15 mouse cellular contexts compared by ENCODE assay signal in the genomic region with DNA sequence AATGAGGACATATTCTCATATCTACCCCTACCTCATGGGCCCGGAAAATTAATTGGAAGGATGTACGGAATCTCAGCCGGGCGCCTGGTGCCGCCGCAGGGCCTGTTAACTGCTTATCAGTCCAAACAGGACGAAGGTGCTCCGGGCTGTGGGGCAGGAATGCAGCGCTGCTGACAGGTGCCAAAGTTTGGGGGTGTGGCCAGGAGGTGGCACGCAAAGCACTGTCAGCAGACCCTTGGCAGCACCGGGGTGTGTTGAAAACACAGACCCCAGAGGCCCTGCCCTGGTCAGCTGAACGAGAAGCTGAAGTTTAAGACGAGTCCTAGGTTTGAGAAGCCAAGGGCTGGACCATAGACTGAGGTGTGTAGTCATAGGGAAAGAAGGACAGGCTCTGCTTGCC. TPM values are rescaled to one million over a fixed set of nuclear protein-coding genes. Genes with fewer than 3 reads are reported as not detected.
DNase-seq lines count a peak whose midpoint lies in the region; ATAC-seq lines count a peak whose summit lies in the region.
"Had no signal": no experiment of that assay in that cellular context is flagged by ENCODE, and none has a peak within 500 bp of the region (broad histone marks: within the 10 kb centered on the region; RNA-seq: fewer than 3 reads in every experiment).

No protein-coding gene starts in this region.

- H3K27ac ChIP-seq in hindbrain, embryonic 15.5 days (replicated peaks) = no peak overlapping the region
- H3K27ac ChIP-seq in hindbrain, embryonic 14.5 days = no peak overlapping the region
- no peak overlapping the region for H3K27ac ChIP-seq in kidney, embryonic 16.5 days (ENCODE audit: low read length)
- H3K27ac ChIP-seq: embryonic facial prominence, embryonic 10.5 days; layer of hippocampus, adult 2 months; left cerebral cortex, adult 2 months had no signal

- no peak overlapping the region for H3K4me2 ChIP-seq in hindbrain, embryonic 15.5 days
- no peak overlapping the region for H3K4me2 ChIP-seq in hindbrain, embryonic 14.5 days (replicated peaks)
- H3K4me2 ChIP-seq in kidney, embryonic 16.5 days (replicated peaks; ENCODE audit: low read depth, low read length) = no peak overlapping the region
- H3K4me2 ChIP-seq: liver, embryonic 11.5 days had no signal

- H3K4me1 ChIP-seq in hindbrain, embryonic 15.5 days (replicated peaks) = peaks cover 29% of the 10 kb centered on the region
- peaks cover 17% of the 10 kb centered on the region; the same call in 1 of the 2 replicates for H3K4me1 ChIP-seq in hindbrain, embryonic 14.5 days (replicated peaks; ENCODE audit: control insufficient read depth, insufficient read depth, low read length)
- H3K4me1 ChIP-seq in kidney, embryonic 16.5 days (ENCODE audit: insufficient read depth, low read length) = peaks cover 10% of the 10 kb centered on the region; the same call in 1 of the 2 replicates

- H3K27me3 ChIP-seq in hindbrain, embryonic 15.5 days = peaks cover 3% of the 10 kb centered on the region; the same call in 1 of the 2 replicates
- H3K27me3 ChIP-seq in hindbrain, embryonic 14.5 days (ENCODE audit: control insufficient read depth, insufficient read depth, low read length) = no peaks in the 10 kb centered on the region
- no peaks in the 10 kb centered on the region for H3K27me3 ChIP-seq in kidney, embryonic 16.5 days (ENCODE audit: insufficient read depth, low read length)

- no peaks in the 10 kb centered on the region for H3K9me3 ChIP-seq in hindbrain, embryonic 15.5 days
- H3K9me3 ChIP-seq in hindbrain, embryonic 14.5 days (ENCODE audit: control insufficient read depth, low read length) = no peaks in the 10 kb centered on the region
- no peaks in the 10 kb centered on the region for H3K9me3 ChIP-seq in kidney, embryonic 16.5 days (ENCODE audit: low read length)
- H3K9me3 ChIP-seq: embryonic facial prominence, embryonic 10.5 days; megakaryocyte, embryonic 14.5 days had no signal

- DNase-seq in heart, adult 11 months = peak; percentile 95
- no peak for DNase-seq in heart, adult 9 months (ENCODE audit: low spot score in 2 of 2)
- DNase-seq in hindbrain, embryonic 14.5 days (ENCODE audit: low spot score) = no peak
- peak; percentile 30 for DNase-seq in lung, postnatal 10 days
- no peak for DNase-seq in lung, postnatal 36 days
- no peak for DNase-seq in left cerebral cortex, adult 18-20 months (ENCODE audit: low spot score in 2 of 2)
- DNase-seq: right cerebral cortex, postnatal 25 days had no signal

- ATAC-seq in hindbrain, embryonic 15.5 days (ENCODE audit: low FRiP score, low read depth) = peak; percentile 21; the same call in 1 of the 2 replicates
- no peak for ATAC-seq in hindbrain, embryonic 14.5 days (ENCODE audit: low FRiP score)
- no peak; the same call in 1 of the 2 replicates for ATAC-seq in kidney, embryonic 16.5 days (ENCODE audit: low FRiP score, low TSS enrichment)

- H3K36me3 ChIP-seq in hindbrain, embryonic 15.5 days = no peaks in the 10 kb centered on the region
- no peaks in the 10 kb centered on the region for H3K36me3 ChIP-seq in hindbrain, embryonic 14.5 days (replicated peaks; ENCODE audit: control insufficient read depth, insufficient read depth)
- no peaks in the 10 kb centered on the region for H3K36me3 ChIP-seq in kidney, embryonic 16.5 days (ENCODE audit: insufficient read depth, low read length)
- H3K36me3 ChIP-seq: embryonic facial prominence, embryonic 10.5 days had no signal

- 65% methylated on average over 13 of the region's 13 CpGs for WGBS in hindbrain, embryonic 15.5 days
- WGBS in hindbrain, embryonic 14.5 days = 60% methylated on average over 13 of the region's 13 CpGs
- 77% methylated on average over 13 of the region's 13 CpGs for WGBS in kidney, embryonic 16.5 days

- no peak overlapping the region for H3K9ac ChIP-seq in hindbrain, embryonic 15.5 days
- H3K9ac ChIP-seq in hindbrain, embryonic 14.5 days = no peak overlapping the region
- H3K9ac ChIP-seq in kidney, embryonic 16.5 days (replicated peaks; ENCODE audit: low read length) = no peak overlapping the region

- H3K4me3 ChIP-seq in hindbrain, embryonic 15.5 days = no peak overlapping the region
- H3K4me3 ChIP-seq in hindbrain, embryonic 14.5 days (replicated peaks; ENCODE audit: low read length) = no peak overlapping the region
- H3K4me3 ChIP-seq in kidney, embryonic 16.5 days (ENCODE audit: low read length) = no peak overlapping the region
- H3K4me3 ChIP-seq: embryonic facial prominence, embryonic 10.5 days; layer of hippocampus, adult 2 months; left cerebral cortex, adult 2 months; megakaryocyte, embryonic 14.5 days had no signal

RNA-seq across cellular contexts. Expression of a gene that starts 14.7 kb away (rescaled TPM):
- 5.1 and 5.3 TPM in 2 replicates for polyA plus RNA-seq in hindbrain, embryonic 15.5 days (2015; fragmentation: Nextera tagmentation; extraction: Ambion mirVana)
- polyA plus RNA-seq in hindbrain, embryonic 14.5 days (2014; fragmentation: Nextera tagmentation; extraction: Ambion mirVana) = 5.0 and 5.2 TPM in 2 replicates
- polyA plus RNA-seq in kidney, embryonic 16.5 days (2015; fragmentation: Nextera tagmentation; extraction: Ambion mirVana) = 8.2 and 8.3 TPM in 2 replicates
- 1 to 10 TPM; 4.3 to 4.6 TPM for total RNA-seq in left cerebral cortex, adult 18-20 months (2021)
- total RNA-seq: common myeloid progenitor, adult 5-6 weeks had no signal

RNA-seq across cellular contexts. Expression of a gene that starts 23.8 kb away (rescaled TPM):
- 30.8 and 33.7 TPM in 2 replicates for polyA plus RNA-seq in hindbrain, embryonic 15.5 days (2015; fragmentation: Nextera tagmentation; extraction: Ambion mirVana)
- polyA plus RNA-seq in hindbrain, embryonic 14.5 days (2014; fragmentation: Nextera tagmentation; extraction: Ambion mirVana) = 25.4 and 26.9 TPM in 2 replicates
- polyA plus RNA-seq in kidney, embryonic 16.5 days (2015; fragmentation: Nextera tagmentation; extraction: Ambion mirVana) = 30.6 and 30.9 TPM in 2 replicates
- 10 to 100 TPM; 38.7 to 40.4 TPM for total RNA-seq in left cerebral cortex, adult 18-20 months (2021)

RNA-seq across cellular contexts. Expression of a gene that starts 33.9 kb away (rescaled TPM):
- polyA plus RNA-seq in hindbrain, embryonic 15.5 days (2015; fragmentation: Nextera tagmentation; extraction: Ambion mirVana) = 6.8 and 7.7 TPM in 2 replicates
- polyA plus RNA-seq in hindbrain, embryonic 14.5 days (2014; fragmentation: Nextera tagmentation; extraction: Ambion mirVana) = 5.0 and 7.4 TPM in 2 replicates
- polyA plus RNA-seq in kidney, embryonic 16.5 days (2015; fragmentation: Nextera tagmentation; extraction: Ambion mirVana) = 6.1 and 7.5 TPM in 2 replicates
- 10 to 100 TPM; 13.3 to 14.1 TPM for total RNA-seq in left cerebral cortex, adult 18-20 months (2021)

RNA-seq across cellular contexts. Expression of a gene that starts 40.8 kb away (rescaled TPM):
- 5.9 and 8.3 TPM in 2 replicates for polyA plus RNA-seq in hindbrain, embryonic 15.5 days (2015; fragmentation: Nextera tagmentation; extraction: Ambion mirVana)
- 4.0 and 4.7 TPM in 2 replicates for polyA plus RNA-seq in hindbrain, embryonic 14.5 days (2014; fragmentation: Nextera tagmentation; extraction: Ambion mirVana)
- polyA plus RNA-seq in kidney, embryonic 16.5 days (2015; fragmentation: Nextera tagmentation; extraction: Ambion mirVana) = 14.9 and 18.1 TPM in 2 replicates
- 10 to 100 TPM; 21.7 to 21.9 TPM for total RNA-seq in left cerebral cortex, adult 18-20 months (2021)

Comparison
In these comparisons a context has a peak if more than half of its experiments do, and no peak if none do; other contexts are left out.
1. DNase-seq: peak in heart, adult 11 months (single experiment) and lung, postnatal 10 days (single experiment); none in heart, adult 9 months (0 of 2), hindbrain, embryonic 14.5 days (single experiment), lung, postnatal 36 days (single experiment) and left cerebral cortex, adult 18-20 months (0 of 2).